Mouse (Mus musculus): ENCODE measurements around the gene Gtdc1.

Gtdc1 gene

GRCm38 (mm10) chr2:44590881-44591280, 336.6 kb downstream of the Gtdc1 start:
- no peak for DNase-seq (ENCODE audit: low spot score in 2 of 2)

- DNase-seq (ENCODE audit: low spot score in 2 of 2): no peak
Measured at GRCm38 (mm10) chr2:44584061-44584460, 343.4 kb downstream of the Gtdc1 start.

- no peak for DNase-seq (ENCODE audit: low spot score in 2 of 2)
Measured at GRCm38 (mm10) chr2:44583491-44583890, 344.0 kb downstream of the Gtdc1 start.

GRCm38 (mm10) chr2:44571810-44572209, 355.6 kb downstream of the Gtdc1 start:
- DNase-seq (ENCODE audit: low spot score in 2 of 2): no peak

GRCm38 (mm10) chr2:44571156-44571555, 356.3 kb downstream of the Gtdc1 start:
- no peak for DNase-seq (ENCODE audit: low spot score in 2 of 2)

- DNase-seq (ENCODE audit: low spot score in 2 of 2): no peak
Measured at GRCm38 (mm10) chr2:44569140-44569952, 358.1 kb downstream of the Gtdc1 start.

GRCm38 (mm10) chr2:44564776-44565692, 362.4 kb downstream of the Gtdc1 start:
- no peak for DNase-seq (ENCODE audit: low spot score in 2 of 2)

GRCm38 (mm10) chr2:44561789-44562188, 365.7 kb downstream of the Gtdc1 start:
- no peak for DNase-seq (ENCODE audit: low spot score in 2 of 2)

- no peak for DNase-seq (ENCODE audit: low spot score in 2 of 2)
Measured at GRCm38 (mm10) chr2:44559242-44559944, 368.1 kb downstream of the Gtdc1 start.

GRCm38 (mm10) chr2:44557669-44558281, 369.7 kb downstream of the Gtdc1 start:
- no peak for DNase-seq (ENCODE audit: low spot score in 2 of 2)

GRCm38 (mm10) chr2:44556861-44557592, 370.4 kb downstream of the Gtdc1 start:
- DNase-seq (ENCODE audit: low spot score in 2 of 2): peak in 1 of 2 experiments; percentile 5

- DNase-seq (ENCODE audit: low spot score in 2 of 2): no peak
Measured at GRCm38 (mm10) chr2:44554716-44555115, 372.7 kb downstream of the Gtdc1 start.

- DNase-seq (ENCODE audit: low spot score in 2 of 2): no peak
Measured at GRCm38 (mm10) chr2:44549311-44549710, 378.1 kb downstream of the Gtdc1 start.

- no peak for DNase-seq (ENCODE audit: low spot score in 2 of 2)
Measured at GRCm38 (mm10) chr2:44542775-44543174, 384.7 kb downstream of the Gtdc1 start.

GRCm38 (mm10) chr2:44541726-44542125, 385.7 kb downstream of the Gtdc1 start:
- no peak for DNase-seq (ENCODE audit: low spot score in 2 of 2)

- DNase-seq (ENCODE audit: low spot score in 2 of 2): no peak
Measured at GRCm38 (mm10) chr2:44540881-44541280, 386.6 kb downstream of the Gtdc1 start.

GRCm38 (mm10) chr2:44539121-44539634, 388.3 kb downstream of the Gtdc1 start:
- no peak for DNase-seq (ENCODE audit: low spot score in 2 of 2)

GRCm38 (mm10) chr2:44538135-44538534, 389.3 kb downstream of the Gtdc1 start:
- no peak for DNase-seq (ENCODE audit: low spot score in 2 of 2)

- DNase-seq (ENCODE audit: low spot score in 2 of 2): no peak
Measured at GRCm38 (mm10) chr2:44535760-44536159, 391.7 kb downstream of the Gtdc1 start.

- no peak for DNase-seq (ENCODE audit: low spot score in 2 of 2)
Measured at GRCm38 (mm10) chr2:44535136-44535675, 392.3 kb downstream of the Gtdc1 start.

Measured in thymus, postnatal 10 days (tissue).